Mouse (Mus musculus) thymus, adult 2 months (tissue): Measurements from ENCODE around the gene Mfsd6l. TPM values are rescaled to one million over a fixed set of nuclear protein-coding genes. Genes with fewer than 3 reads are reported as not detected.

Experiments
- DNase-seq: peaks from one replicate; pipeline ENCODE4 v3.0.0; 2021
- H3K27ac ChIP-seq: fragments of 200-500 bp; 2 replicates; pipeline ENCODE4 v1.5.1; 2012; ENCODE audit warnings: low read length, control low read depth; ENCODE audit not compliant: control insufficient read depth, insufficient read depth
- H3K27me3 ChIP-seq: fragments of 200-500 bp; 2 replicates; pipeline ENCODE4 v1.6.1; 2012; ENCODE audit warnings: mild to moderate bottlenecking, low read length, moderate library complexity, mixed read lengths; ENCODE audit not compliant: control insufficient read depth, insufficient read depth
- H3K36me3 ChIP-seq: fragments of 200-500 bp; 2 replicates; pipeline ENCODE4 v1.6.1; 2012; ENCODE audit warnings: mild to moderate bottlenecking, low read length, moderate library complexity; ENCODE audit not compliant: control insufficient read depth, insufficient read depth
- H3K4me1 ChIP-seq: fragments of 200-500 bp; replicated peaks from 2 replicates; pipeline ENCODE4 v1.6.1; 2012; ENCODE audit warnings: low read length; ENCODE audit not compliant: control insufficient read depth, insufficient read depth
- H3K4me3 ChIP-seq: fragments of 200-500 bp; 2 replicates; pipeline ENCODE4 v1.5.1; 2012; ENCODE audit warnings: mild to moderate bottlenecking, low read length, control low read depth, moderate library complexity; ENCODE audit not compliant: control insufficient read depth, insufficient read depth
- CTCF ChIP-seq: fragments of 200-500 bp; IDR thresholded peaks from 2 replicates; pipeline ENCODE4 v1.5.1; 2012; ENCODE audit warnings: mild to moderate bottlenecking, control low read depth, low read length, moderate library complexity, borderline replicate concordance; ENCODE audit not compliant: control insufficient read depth, poor library complexity, insufficient read depth; ENCODE audit errors: extremely low read depth
- POLR2A ChIP-seq: fragments of 200-500 bp; IDR thresholded peaks from 2 replicates; pipeline ENCODE4 v1.6.1; 2012; ENCODE audit warnings: mild to moderate bottlenecking, low read length, control low read depth, moderate library complexity; ENCODE audit not compliant: control insufficient read depth, poor library complexity, insufficient read depth; ENCODE audit errors: extremely low read depth
- WGBS: fragments of 180-500 bp; shearing (Covaris S2); methylation state at CpG from one replicate; pipeline ENCODE4 v1.1.7; 2018; 5-methylcytosine and 5-hydroxymethylcytosine counted together
- polyA plus RNA-seq: library from polyadenylated mRNA; depleted of rRNA; stranded (reverse); fragments of >200 nt; gene quantifications from 2 replicates; pipeline ENCODE4 v1.2.3, GENCODE M21; 2012

Gene Mfsd6l
- polyA plus RNA-seq, 1 experiment = 0.65 TPM

DNA sequence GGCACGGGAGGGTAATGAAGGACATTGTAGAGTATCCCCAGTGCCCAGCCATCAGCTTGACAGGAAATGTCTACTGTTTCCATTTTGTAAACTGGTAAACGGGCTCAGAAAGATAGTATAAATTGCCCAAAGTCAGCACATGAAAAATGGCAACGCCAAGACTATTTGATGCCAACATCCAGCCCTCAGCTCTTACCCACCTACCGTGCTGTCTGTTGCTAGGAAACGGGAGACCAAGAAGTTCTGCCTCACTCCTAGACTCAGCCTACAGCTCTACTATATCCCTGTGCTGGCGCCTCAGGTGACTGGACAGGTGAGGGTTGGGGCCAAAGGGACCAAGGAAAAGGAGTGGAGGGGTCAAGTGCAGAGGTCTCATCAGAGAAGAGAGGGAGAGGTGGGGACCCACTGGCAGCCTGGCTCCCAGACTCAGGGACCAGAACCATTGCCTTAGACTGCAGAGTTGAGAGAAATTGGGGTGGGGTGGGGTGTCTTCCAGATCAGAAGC lies 22.0 kb upstream of the Mfsd6l start:
- Histone ChIP-seq H3K36me3 (no peaks in the 10 kb centered on the region), H3K4me1 (peaks cover 3% of the 10 kb centered on the region; the same call in 1 of the 2 replicates), H3K4me3 (no peak overlapping the region), H3K27ac (no peak overlapping the region), H3K27me3 (no peaks in the 10 kb centered on the region)
- no peak for DNase-seq
- 95% methylated on average over 6 of the region's 6 CpGs for WGBS
- no peak for TF ChIP-seq POLR2A
- TF ChIP-seq CTCF = no peak

DNA sequence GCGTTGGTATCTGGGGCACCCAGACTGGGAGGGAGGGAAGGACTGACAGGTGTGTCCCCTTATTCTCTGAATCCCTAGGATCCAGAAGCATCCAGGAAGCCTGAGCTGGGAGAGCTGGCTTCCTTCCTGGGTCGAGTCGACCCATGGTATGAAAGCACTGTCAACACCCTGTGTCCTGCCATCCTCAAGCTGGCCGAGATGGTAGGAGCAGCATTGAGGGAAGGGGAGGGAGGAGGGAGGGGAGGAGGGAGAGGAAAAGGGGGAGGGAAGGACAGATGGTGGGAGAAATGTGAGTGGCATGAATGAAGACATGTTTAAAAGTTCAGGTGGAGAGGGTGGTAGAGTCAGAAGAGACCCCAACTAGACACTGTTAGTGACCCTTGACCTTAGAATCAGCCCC lies 20.0 kb upstream of the Mfsd6l start:
- peaks cover 3% of the 10 kb centered on the region; the same call in 1 of the 2 replicates for H3K4me1 ChIP-seq
- WGBS = 80% methylated on average over 4 of the region's 4 CpGs
- H3K4me3 ChIP-seq = no peak overlapping the region
- DNase-seq = no peak
- H3K27me3 ChIP-seq = no peaks in the 10 kb centered on the region
- no peaks in the 10 kb centered on the region for H3K36me3 ChIP-seq
- no peak overlapping the region for H3K27ac ChIP-seq
- no peak for TF ChIP-seq POLR2A
- no peak for TF ChIP-seq CTCF

DNA sequence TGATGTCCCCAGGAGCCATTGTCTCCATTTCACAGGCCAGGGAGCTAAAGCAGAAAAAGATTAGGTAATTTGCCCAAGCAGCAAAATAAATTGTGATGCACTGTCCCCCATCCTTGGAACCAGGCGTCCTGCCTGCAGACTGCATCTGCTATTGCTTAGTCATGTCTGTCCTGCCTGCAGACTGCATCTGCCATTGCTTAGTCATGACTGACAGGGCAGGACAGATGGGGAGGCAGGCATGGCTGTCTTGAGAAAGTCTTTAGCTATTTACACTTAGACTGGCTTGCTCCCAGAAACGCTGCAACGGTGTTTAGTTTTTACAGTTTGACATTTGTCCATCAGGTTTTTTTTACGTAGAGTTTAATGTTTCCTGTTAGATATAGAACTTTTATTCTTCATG lies 19.5 kb upstream of the Mfsd6l start:
- DNase-seq = no peak
- Histone ChIP-seq H3K27me3 (no peaks in the 10 kb centered on the region), H3K4me3 (no peak overlapping the region), H3K4me1 (no peaks in the 10 kb centered on the region), H3K27ac (no peak overlapping the region), H3K36me3 (no peaks in the 10 kb centered on the region)
- TF ChIP-seq POLR2A (no peak), CTCF (no peak)
- 48% methylated on average over 4 of the region's 4 CpGs for WGBS

DNA sequence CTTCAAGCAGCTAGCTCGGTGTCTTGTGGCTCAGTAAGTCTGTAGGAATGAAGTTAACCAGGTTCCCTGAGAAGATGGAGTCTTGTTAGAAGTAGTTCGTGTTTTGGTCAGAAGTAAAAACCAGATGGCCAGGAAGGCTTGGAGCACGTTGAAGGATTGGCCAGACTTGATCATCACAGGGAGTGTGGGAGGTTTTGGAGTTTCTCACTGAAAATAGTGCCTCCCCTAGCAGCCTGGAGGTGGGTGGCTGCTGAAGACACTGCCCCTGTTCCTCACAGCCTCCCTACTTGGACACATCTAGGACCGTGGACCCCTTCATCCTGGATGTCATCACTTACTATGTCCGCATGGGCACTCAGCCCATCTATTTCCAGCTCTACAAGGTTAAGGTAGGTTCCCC lies 16.4 kb upstream of the Mfsd6l start:
- DNase-seq = no peak
- WGBS = 94% methylated on average over 5 of the region's 5 CpGs
- H3K4me3 ChIP-seq = no peak overlapping the region
- TF ChIP-seq CTCF (no peak), POLR2A (no peak)
- no peak overlapping the region for H3K27ac ChIP-seq
- no peaks in the 10 kb centered on the region for H3K4me1 ChIP-seq
- H3K27me3 ChIP-seq = no peaks in the 10 kb centered on the region
- H3K36me3 ChIP-seq = no peaks in the 10 kb centered on the region

DNA sequence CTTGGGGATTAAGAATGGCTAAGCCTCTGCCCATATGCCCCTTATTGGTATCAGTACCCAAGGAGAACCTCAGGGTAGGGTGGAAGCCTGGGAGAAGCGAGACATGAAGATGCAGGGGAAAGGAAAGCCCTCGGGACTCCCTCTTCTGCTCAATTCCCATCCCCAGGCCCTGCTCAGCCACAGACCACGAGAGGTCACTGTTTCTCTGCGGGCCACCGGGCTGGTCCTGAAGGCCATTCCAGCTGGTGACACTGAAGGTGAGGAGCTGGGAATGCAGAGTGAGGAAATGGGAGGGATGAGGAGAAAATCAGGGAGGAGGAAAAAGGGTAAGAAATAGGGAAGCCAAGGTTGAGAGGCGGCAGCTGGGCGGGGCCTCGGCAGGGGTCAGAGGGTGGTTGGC lies 11.4 kb upstream of the Mfsd6l start:
- Histone ChIP-seq H3K4me3 (no peak overlapping the region), H3K4me1 (0 out of 2 replicates have a peak, but pooled peaks cover 3% of the 10 kb centered on the region), H3K27me3 (no peaks in the 10 kb centered on the region), H3K36me3 (no peaks in the 10 kb centered on the region), H3K27ac (no peak overlapping the region)
- no peak for TF ChIP-seq POLR2A
- no peak for TF ChIP-seq CTCF
- DNase-seq = no peak
- WGBS = 68% methylated on average over 8 of the region's 8 CpGs

DNA sequence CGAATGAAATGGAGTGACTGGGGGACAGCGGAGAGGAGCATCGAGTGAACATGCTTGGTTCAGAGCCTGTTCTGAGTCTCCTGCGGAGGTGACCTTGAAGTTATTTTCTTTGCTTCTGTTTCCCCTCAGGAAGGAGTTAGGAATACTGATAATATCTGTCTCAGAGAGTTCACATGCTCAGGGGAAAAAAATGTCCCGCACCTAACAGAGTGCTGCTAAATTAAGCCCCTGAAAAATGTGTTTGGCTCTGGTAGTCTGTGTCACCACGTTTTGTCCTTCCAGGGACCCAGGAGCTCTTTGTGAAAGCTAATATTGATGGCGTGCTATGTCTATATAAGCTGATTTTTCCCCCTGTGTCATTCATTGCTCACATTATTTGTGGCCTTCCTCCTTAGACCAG lies 10.8 kb upstream of the Mfsd6l start:
- Histone ChIP-seq H3K27ac (no peak overlapping the region), H3K4me1 (0 out of 2 replicates have a peak, but pooled peaks cover 3% of the 10 kb centered on the region), H3K4me3 (no peak overlapping the region), H3K27me3 (no peaks in the 10 kb centered on the region), H3K36me3 (no peaks in the 10 kb centered on the region)
- no peak for DNase-seq
- WGBS = 76% methylated on average over 7 of the region's 7 CpGs
- TF ChIP-seq CTCF (no peak), POLR2A (no peak)
